Mouse (Mus musculus) Muller cell, postnatal 12 days (primary cell): ENCODE results near the gene Ccnk.

Experiments used
- DNase-seq: peaks from one replicate; pipeline ENCODE4 v3.0.0-alpha.2; 2015; ENCODE audit errors: inconsistent ontology term

Ccnk gene

GRCm38 (mm10) chr12:108246759-108247500 lies 67.6 kb downstream of the Ccnk start:
- DNase-seq, result no peak

GRCm38 (mm10) chr12:108249019-108249418 lies 69.6 kb downstream of the Ccnk start:
- no peak for DNase-seq

- peak; percentile 90 for DNase-seq
Measured at GRCm38 (mm10) chr12:108249522-108249921, 70.1 kb downstream of the Ccnk start.

GRCm38 (mm10) chr12:108251034-108251792 lies 71.8 kb downstream of the Ccnk start:
- no peak for DNase-seq

GRCm38 (mm10) chr12:108251825-108252542 lies 72.6 kb downstream of the Ccnk start:
- DNase-seq, result peak; percentile 23
